Mouse (Mus musculus): ENCODE data around the gene Fibcd1. TPM values are rescaled to one million over a fixed set of nuclear protein-coding genes. Genes with fewer than 3 reads are reported as not detected.

Fibcd1 gene
- total and polyA plus RNA-seq, 3 experiments = not detected

DNA sequence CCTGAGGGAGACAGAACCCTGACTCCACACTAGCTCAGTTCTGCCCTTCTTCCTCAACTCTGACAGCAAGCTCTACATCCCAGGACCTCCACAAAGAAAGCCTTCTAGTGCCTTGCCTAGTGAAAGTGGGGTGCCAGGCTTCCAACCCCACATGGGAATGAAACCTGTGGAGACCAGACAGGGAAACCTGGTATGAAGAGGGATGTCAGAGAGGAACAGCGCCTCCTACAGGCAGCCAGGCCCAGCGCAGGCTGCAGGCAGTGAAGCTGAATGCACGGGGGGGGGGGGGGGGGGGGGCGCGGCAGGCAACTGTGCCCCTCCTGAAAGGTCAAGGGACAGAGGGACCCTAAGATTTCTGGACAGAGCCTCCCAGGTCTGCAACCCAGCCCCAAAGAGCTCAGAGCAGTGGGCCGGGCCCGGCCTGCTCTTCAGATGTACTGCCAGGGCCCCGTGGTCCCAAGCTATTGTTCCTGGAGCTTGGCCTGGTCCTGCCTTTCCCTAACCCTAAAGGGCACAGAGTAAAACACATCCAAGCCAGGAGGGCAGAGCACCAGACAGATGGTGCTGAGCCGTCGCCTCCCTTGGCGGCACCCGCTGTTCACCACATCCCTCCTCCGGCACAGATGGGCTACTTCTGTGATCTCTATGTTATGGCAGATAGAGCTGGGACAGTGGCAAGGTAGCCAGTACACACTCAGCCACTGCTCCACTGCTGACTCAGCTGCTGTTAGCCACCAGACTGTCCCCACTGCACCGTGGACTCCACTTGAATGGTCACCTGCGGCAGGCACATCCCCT lies 21.7 kb downstream of the Fibcd1 start:
- H3K27ac ChIP-seq (ENCODE audit: control insufficient read depth, low read depth, low read length) = no peak overlapping the region
- TF ChIP-seq RAD21 (IDR thresholded peaks at IDR 0.05; ENCODE audit: low read depth, low read length) (peak; percentile 36), SMC3 (IDR thresholded peaks at IDR 0.05; ENCODE audit: low read depth, low read length) (peak; percentile 46), ZC3H11A (IDR thresholded peaks at IDR 0.05; ENCODE audit: low read depth, low read length) (peak; percentile 35), USF2 (IDR thresholded peaks at IDR 0.05; ENCODE audit: borderline replicate concordance in 1 of 2, insufficient read depth in 1 of 2, low read depth in 1 of 2, low read length in 2 of 2) (no peak), CTCF (IDR thresholded peaks at IDR 0.05 in 2 of 3, conservative IDR thresholded peaks at IDR 0.05 in 1 of 3; ENCODE audit: control insufficient read depth in 1 of 3, insufficient read depth in 1 of 3, low read depth in 2 of 3, low read length in 3 of 3, poor library complexity in 1 of 3, severe bottlenecking in 1 of 3) (peak; percentile 64 to 89 (median 66)), MAZ (IDR thresholded peaks at IDR 0.05; ENCODE audit: low read depth, low read length) (no peak), CHD2 (IDR thresholded peaks at IDR 0.05; ENCODE audit: low read length) (no peak), TBP (IDR thresholded peaks at IDR 0.05; ENCODE audit: low read depth, low read length) (no peak)
- no peaks in the 10 kb centered on the region for H3K4me1 ChIP-seq (ENCODE audit: control insufficient read depth in 1 of 2, insufficient read depth in 2 of 2, low read length in 2 of 2)
- H3K27me3 ChIP-seq (ENCODE audit: control insufficient read depth in 1 of 2, insufficient read depth in 2 of 2, low read length in 2 of 2) = no peaks in the 10 kb centered on the region; a peak in 1 of 4 replicates
- no peaks in the 10 kb centered on the region for H3K9me3 ChIP-seq (replicated peaks; ENCODE audit: insufficient read depth, low read length)
- DNase-seq (ENCODE audit: low read depth, low spot score) = peak; percentile 41
- H3K36me3 ChIP-seq (ENCODE audit: control insufficient read depth in 1 of 2, insufficient read depth in 2 of 2, low read length in 2 of 2) = no peaks in the 10 kb centered on the region
- H3K4me3 ChIP-seq (ENCODE audit: control insufficient read depth in 1 of 2, insufficient read depth in 1 of 2, low read depth in 2 of 2, low read length in 2 of 2) = no peak overlapping the region
- H3K79me2 ChIP-seq (ENCODE audit: control insufficient read depth, insufficient read depth, low read length, poor library complexity) = no peaks in the 10 kb centered on the region
- no peak overlapping the region for H3K9ac ChIP-seq (ENCODE audit: control insufficient read depth, low read depth, low read length, poor library complexity, severe bottlenecking)

DNA sequence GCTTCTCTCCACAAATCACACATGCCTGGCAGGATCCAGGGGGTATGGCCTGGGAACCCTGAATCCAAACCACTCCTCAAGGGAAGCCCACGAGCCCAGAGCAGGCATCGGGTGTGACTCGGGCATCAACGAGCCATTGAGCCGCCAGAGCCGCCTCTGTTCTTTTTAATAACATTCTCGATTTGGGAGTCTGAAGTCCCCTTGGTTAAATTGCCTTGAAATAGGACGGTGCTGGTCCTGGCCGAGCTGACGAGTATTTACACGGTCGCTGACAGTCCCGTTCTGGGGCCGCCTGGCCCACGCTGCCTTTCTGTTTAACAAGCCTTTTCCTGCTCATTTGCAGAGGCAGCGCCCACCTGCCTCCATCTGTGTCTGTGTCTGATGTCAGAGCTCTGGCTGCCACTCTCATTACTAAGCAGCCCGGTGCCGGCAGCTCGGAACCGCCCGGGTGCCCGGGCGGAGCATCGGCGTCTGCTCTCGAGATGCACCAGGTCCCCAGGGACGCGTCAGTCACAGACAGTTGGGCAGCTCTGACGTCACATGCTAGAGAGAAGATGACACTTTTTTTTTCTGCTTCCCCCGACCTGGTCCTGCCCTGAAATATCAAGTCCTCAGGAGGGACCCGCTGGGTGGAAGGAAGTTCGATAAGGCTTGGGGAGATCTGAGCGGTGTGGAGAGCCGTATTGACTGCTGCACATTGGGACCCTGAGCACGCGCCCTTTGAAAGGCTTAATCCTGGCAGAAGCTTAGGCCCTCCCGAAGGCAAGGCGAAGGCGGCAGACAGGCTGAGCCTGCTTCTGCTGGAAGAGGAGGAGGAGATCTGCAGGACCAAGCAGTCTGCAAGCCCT lies 23.1 kb downstream of the Fibcd1 start:
- Histone ChIP-seq H3K27me3 (ENCODE audit: control insufficient read depth in 1 of 2, insufficient read depth in 2 of 2, low read length in 2 of 2) (no peaks in the 10 kb centered on the region; a peak in 1 of 4 replicates), H3K9me3 (replicated peaks; ENCODE audit: insufficient read depth, low read length) (no peaks in the 10 kb centered on the region), H3K4me3 (ENCODE audit: control insufficient read depth in 1 of 2, insufficient read depth in 1 of 2, low read depth in 2 of 2, low read length in 2 of 2) (no peak overlapping the region), H3K4me1 (ENCODE audit: control insufficient read depth in 1 of 2, insufficient read depth in 2 of 2, low read length in 2 of 2) (no peaks in the 10 kb centered on the region), H3K9ac (ENCODE audit: control insufficient read depth, low read depth, low read length, poor library complexity, severe bottlenecking) (no peak overlapping the region), H3K36me3 (ENCODE audit: control insufficient read depth in 1 of 2, insufficient read depth in 2 of 2, low read length in 2 of 2) (no peaks in the 10 kb centered on the region), H3K79me2 (ENCODE audit: control insufficient read depth, insufficient read depth, low read length, poor library complexity) (no peaks in the 10 kb centered on the region), H3K27ac (ENCODE audit: control insufficient read depth, low read depth, low read length) (no peak overlapping the region)
- DNase-seq (ENCODE audit: low read depth, low spot score) = no peak
- TF ChIP-seq GABPA (IDR thresholded peaks at IDR 0.05; ENCODE audit: low read depth, low read length) = no peak
- no peak for TF ChIP-seq NELFE (IDR thresholded peaks at IDR 0.05; ENCODE audit: low read depth, low read length)
- no peak for TF ChIP-seq TAL1 (IDR thresholded peaks at IDR 0.05; ENCODE audit: low read length)
- TF ChIP-seq CHD1 (IDR thresholded peaks at IDR 0.05; ENCODE audit: low read depth, low read length) = no peak
- no peak for TF ChIP-seq POLR2AphosphoS2 (IDR thresholded peaks at IDR 0.05; ENCODE audit: low read length)
- no peak for TF ChIP-seq POLR2AphosphoS5 (IDR thresholded peaks at IDR 0.05; ENCODE audit: borderline replicate concordance, low read depth, low read length)
- no peak for TF ChIP-seq CHD2 (IDR thresholded peaks at IDR 0.05; ENCODE audit: low read length)
- TF ChIP-seq CTCF (IDR thresholded peaks at IDR 0.05 in 2 of 3, conservative IDR thresholded peaks at IDR 0.05 in 1 of 3; ENCODE audit: control insufficient read depth in 1 of 3, insufficient read depth in 1 of 3, low read depth in 2 of 3, low read length in 3 of 3, poor library complexity in 1 of 3, severe bottlenecking in 1 of 3) = no peak
- no peak for TF ChIP-seq HCFC1 (IDR thresholded peaks at IDR 0.05; ENCODE audit: low read depth, low read length)

Measured in MEL (cell line).